In genomic region chr3:108094976-108095760, GRCm38 (mm10) we compare ENCODE assay signal across 20 mouse cellular contexts. TPM values are rescaled to one million over a fixed set of nuclear protein-coding genes. Genes with fewer than 3 reads are reported as not detected.
DNase-seq lines count a peak whose midpoint lies in the region; ATAC-seq and TF ChIP-seq lines count a peak whose summit lies in the region.
"Had no signal": no experiment of that assay in that cellular context is flagged by ENCODE, and none has a peak within 500 bp of the region (broad histone marks: within the 10 kb centered on the region; RNA-seq: fewer than 3 reads in every experiment).

No protein-coding gene starts in this region.

- peaks cover 28% of the 10 kb centered on the region for H3K36me3 ChIP-seq in erythroblast, embryonic 14.5 days (ENCODE audit: control insufficient read depth)
- H3K36me3 ChIP-seq in G1E (replicated peaks) = peaks cover 35% of the 10 kb centered on the region
- no peaks in the 10 kb centered on the region for H3K36me3 ChIP-seq in liver, embryonic 12.5 days
- H3K36me3 ChIP-seq in liver, embryonic 16.5 days (ENCODE audit: control insufficient read depth, insufficient read depth) = no peaks in the 10 kb centered on the region
- H3K36me3 ChIP-seq in midbrain, postnatal 0 days (ENCODE audit: insufficient read depth, low read length) = no peaks in the 10 kb centered on the region
- H3K36me3 ChIP-seq: embryonic facial prominence, embryonic 10.5 days; forebrain, embryonic 15.5 days; hindbrain, embryonic 15.5 days had no signal

- no peak for DNase-seq in G1E (ENCODE audit: low spot score)
- no peak for DNase-seq in midbrain, postnatal 0 days (ENCODE audit: low spot score)
- DNase-seq in frontal cortex, postnatal 10 days (ENCODE audit: low spot score in 2 of 2) = no peak
- DNase-seq: adrenal gland, postnatal 36 days; B cell, adult 2 months; cerebellum, adult 2 months; cerebellum, postnatal 10 days; gastrocnemius, postnatal 10 days; heart, postnatal 36 days had no signal

- H3K27me3 ChIP-seq in erythroblast, embryonic 14.5 days (ENCODE audit: control insufficient read depth) = peaks cover 5% of the 10 kb centered on the region
- H3K27me3 ChIP-seq in G1E (ENCODE audit: insufficient read depth, low read length) = no peaks in the 10 kb centered on the region
- no peaks in the 10 kb centered on the region for H3K27me3 ChIP-seq in liver, embryonic 12.5 days (replicated peaks)
- no peaks in the 10 kb centered on the region for H3K27me3 ChIP-seq in liver, embryonic 16.5 days (ENCODE audit: control insufficient read depth, insufficient read depth, low read depth, low read length)
- H3K27me3 ChIP-seq in midbrain, postnatal 0 days (ENCODE audit: insufficient read depth, low read length) = no peaks in the 10 kb centered on the region
- H3K27me3 ChIP-seq: forebrain, embryonic 15.5 days; hindbrain, embryonic 15.5 days; Patski had no signal

- peaks cover 83% of the 10 kb centered on the region for H3K4me1 ChIP-seq in erythroblast, embryonic 14.5 days (ENCODE audit: control insufficient read depth)
- peaks cover 86% of the 10 kb centered on the region for H3K4me1 ChIP-seq in G1E (ENCODE audit: insufficient read depth, low read depth, low read length)
- H3K4me1 ChIP-seq in liver, embryonic 12.5 days = peaks cover 79% of the 10 kb centered on the region
- H3K4me1 ChIP-seq in liver, embryonic 16.5 days (ENCODE audit: control insufficient read depth, low read depth, low read length) = peaks cover 69% of the 10 kb centered on the region
- H3K4me1 ChIP-seq in midbrain, postnatal 0 days (ENCODE audit: insufficient read depth, low read length) = no peaks in the 10 kb centered on the region
- H3K4me1 ChIP-seq: forebrain, embryonic 15.5 days; hindbrain, embryonic 15.5 days had no signal

- no peak for ATAC-seq in erythroblast, adult 5-6 weeks (replicated peaks; ENCODE audit: low FRiP score, poor library complexity, severe bottlenecking)
- no peak for ATAC-seq in G1E (ENCODE audit: extremely low read depth, insufficient number of reproducible peaks, low FRiP score, poor library complexity, severe bottlenecking)
- ATAC-seq in liver, embryonic 12.5 days = no peak
- ATAC-seq in liver, embryonic 16.5 days (ENCODE audit: low read depth) = no peak
- ATAC-seq in midbrain, postnatal 0 days (ENCODE audit: low FRiP score) = no peak
- ATAC-seq: activated CD4-positive, CD25-positive, alpha-beta regulatory T cell, adult 4 months; CD4-positive, CD25-positive, alpha-beta regulatory T cell, adult 4 months; forebrain, embryonic 15.5 days; Patski had no signal

- 72% methylated on average over 12 of the region's 12 CpGs for WGBS in liver, embryonic 12.5 days (ENCODE audit: insufficient replicate concordance)
- 65% methylated on average over 12 of the region's 12 CpGs for WGBS in liver, embryonic 16.5 days (ENCODE audit: insufficient replicate concordance)
- 94% methylated on average over 12 of the region's 12 CpGs for WGBS in midbrain, postnatal 0 days

- peak overlapping the region; percentile 3 for H3K4me3 ChIP-seq in erythroblast, embryonic 14.5 days (replicated peaks)
- peak overlapping the region; percentile 53; the same call in 1 of the 2 replicates for H3K4me3 ChIP-seq in G1E (ENCODE audit: low read depth, low read length)
- H3K4me3 ChIP-seq in liver, embryonic 12.5 days = no peak overlapping the region
- H3K4me3 ChIP-seq in liver, embryonic 16.5 days (ENCODE audit: low read depth, low read length) = no peak overlapping the region
- H3K4me3 ChIP-seq in midbrain, postnatal 0 days (ENCODE audit: low read depth, low read length) = no peak overlapping the region
- H3K4me3 ChIP-seq: embryonic facial prominence, embryonic 10.5 days; forebrain, embryonic 15.5 days; hindbrain, embryonic 15.5 days had no signal

- peak overlapping the region; percentile 99 for H3K27ac ChIP-seq in liver, embryonic 12.5 days
- peak overlapping the region; percentile 99 for H3K27ac ChIP-seq in liver, embryonic 16.5 days (ENCODE audit: low read length)
- no peak overlapping the region for H3K27ac ChIP-seq in midbrain, postnatal 0 days (ENCODE audit: low read depth, low read length)
- H3K27ac ChIP-seq: embryonic facial prominence, embryonic 10.5 days; forebrain, embryonic 15.5 days; hindbrain, embryonic 15.5 days had no signal

- no peaks in the 10 kb centered on the region for H3K9me3 ChIP-seq in erythroblast, embryonic 14.5 days (ENCODE audit: control insufficient read depth, low read length)
- H3K9me3 ChIP-seq in G1E (replicated peaks) = no peaks in the 10 kb centered on the region
- no peaks in the 10 kb centered on the region for H3K9me3 ChIP-seq in liver, embryonic 12.5 days (replicated peaks)
- no peaks in the 10 kb centered on the region for H3K9me3 ChIP-seq in liver, embryonic 16.5 days (replicated peaks; ENCODE audit: control insufficient read depth, low read length)
- no peaks in the 10 kb centered on the region for H3K9me3 ChIP-seq in midbrain, postnatal 0 days (ENCODE audit: low read length)
- H3K9me3 ChIP-seq: embryonic facial prominence, embryonic 10.5 days; forebrain, embryonic 15.5 days; hindbrain, embryonic 15.5 days had no signal

- H3K4me2 ChIP-seq in liver, embryonic 12.5 days = peak overlapping the region; percentile 68
- peak overlapping the region; percentile 61 for H3K4me2 ChIP-seq in liver, embryonic 16.5 days (ENCODE audit: low read depth, low read length)
- no peak overlapping the region for H3K4me2 ChIP-seq in midbrain, postnatal 0 days (ENCODE audit: low read depth, low read length, poor library complexity, severe bottlenecking)
- H3K4me2 ChIP-seq: forebrain, embryonic 15.5 days; hindbrain, embryonic 15.5 days had no signal

- H3K9ac ChIP-seq in liver, embryonic 12.5 days = peak overlapping the region; percentile 69
- peak overlapping the region; percentile 58 for H3K9ac ChIP-seq in liver, embryonic 16.5 days (ENCODE audit: low read depth, low read length)
- H3K9ac ChIP-seq in midbrain, postnatal 0 days (replicated peaks; ENCODE audit: low read length, poor library complexity, severe bottlenecking) = no peak overlapping the region
- H3K9ac ChIP-seq: forebrain, embryonic 15.5 days; hindbrain, embryonic 15.5 days had no signal

- TF ChIP-seq CTCF in G1E (IDR thresholded peaks at IDR 0.05; ENCODE audit: low read depth, low read length) = no peak
- TF ChIP-seq CTCF in midbrain, postnatal 0 days (IDR thresholded peaks at IDR 0.05) = no peak

RNA-seq across cellular contexts. Expression of gene Gnat2, which starts 2.6 kb away (rescaled TPM):
- polyA plus RNA-seq in erythroblast, embryonic 14.5 days (2012) = 0.03 TPM in 1 of 2 replicates, not detected in the other
- 0.84 TPM in 1 of 2 replicates, not detected in the other for total RNA-seq in erythroblast, adult 5-6 weeks (2015; ENCODE audit: low replicate concordance)
- total RNA-seq in erythroblast, adult 5-6 weeks (2017; ENCODE audit: low replicate concordance) = 0.09 and 0.56 TPM in 2 replicates
- 9.0 and 10.2 TPM in 2 replicates for total RNA-seq in G1E (2014; fragmentation: Nextera tagmentation)
- total RNA-seq in G1E (2017) = 2.0 and 4.5 TPM in 2 replicates
- 0.85 and 2.4 TPM in 2 replicates for polyA plus RNA-seq in G1E (2012)
- polyA plus RNA-seq in liver, embryonic 12.5 days (2016; fragmentation: Nextera tagmentation; extraction: Ambion mirVana) = 2.7 and 3.3 TPM in 2 replicates
- 3.8 and 4.1 TPM in 2 replicates for polyA plus RNA-seq in liver, embryonic 16.5 days (2015; fragmentation: Nextera tagmentation; extraction: Ambion mirVana)
- total RNA-seq in midbrain, postnatal 0 days (2014; rRNA removed) = 0.28 TPM in 1 of 2 replicates, not detected in the other
- polyA plus RNA-seq in midbrain, postnatal 0 days (2015; fragmentation: Nextera tagmentation; extraction: Ambion mirVana) = 0.26 and 0.28 TPM in 2 replicates
- total RNA-seq: heart, postnatal 36 days had no signal
- polyA plus RNA-seq: activated CD4-positive, CD25-positive, alpha-beta regulatory T cell, adult 4 months; CD4-positive, CD25-positive, alpha-beta regulatory T cell, adult 4 months had no signal

RNA-seq across cellular contexts. Expression of gene Ampd2, which starts 8.7 kb away (rescaled TPM):
- 10.5 and 12.6 TPM in 2 replicates for polyA plus RNA-seq in erythroblast, embryonic 14.5 days (2012)
- total RNA-seq in erythroblast, adult 5-6 weeks (2015; ENCODE audit: low replicate concordance) = 7.1 and 8.6 TPM in 2 replicates
- 3.1 and 14.5 TPM in 2 replicates for total RNA-seq in erythroblast, adult 5-6 weeks (2017; ENCODE audit: low replicate concordance)
- total RNA-seq in G1E (2014; fragmentation: Nextera tagmentation) (169 and 188 TPM in 2 replicates), G1E (2017) (81.6 and 85.9 TPM in 2 replicates)
- 380 and 438 TPM in 2 replicates for polyA plus RNA-seq in G1E (2012)
- polyA plus RNA-seq in liver, embryonic 12.5 days (2016; fragmentation: Nextera tagmentation; extraction: Ambion mirVana) = 77.4 and 80.6 TPM in 2 replicates
- 76.4 and 79.6 TPM in 2 replicates for polyA plus RNA-seq in liver, embryonic 16.5 days (2015; fragmentation: Nextera tagmentation; extraction: Ambion mirVana)
- total RNA-seq in midbrain, postnatal 0 days (2014; rRNA removed) = 58.4 and 79.8 TPM in 2 replicates
- polyA plus RNA-seq in midbrain, postnatal 0 days (2015; fragmentation: Nextera tagmentation; extraction: Ambion mirVana) = 58.8 and 60.0 TPM in 2 replicates

RNA-seq across cellular contexts. Expression of gene Gstm4, which starts 50.5 kb away (rescaled TPM):
- 0.02 and 0.07 TPM in 2 replicates for polyA plus RNA-seq in erythroblast, embryonic 14.5 days (2012)
- total RNA-seq in erythroblast, adult 5-6 weeks (2015; ENCODE audit: low replicate concordance) = 4.2 and 8.4 TPM in 2 replicates
- total RNA-seq in erythroblast, adult 5-6 weeks (2017; ENCODE audit: low replicate concordance) = 0.28 and 0.51 TPM in 2 replicates
- not detected in 2 replicates for total RNA-seq in G1E (2014; fragmentation: Nextera tagmentation)
- not detected in 2 replicates for total RNA-seq in G1E (2017)
- not detected in 2 replicates for polyA plus RNA-seq in G1E (2012)
- polyA plus RNA-seq in liver, embryonic 12.5 days (2016; fragmentation: Nextera tagmentation; extraction: Ambion mirVana) = 16.2 and 16.6 TPM in 2 replicates
- polyA plus RNA-seq in liver, embryonic 16.5 days (2015; fragmentation: Nextera tagmentation; extraction: Ambion mirVana) = 16.8 and 17.0 TPM in 2 replicates
- 4.1 and 4.5 TPM in 2 replicates for total RNA-seq in midbrain, postnatal 0 days (2014; rRNA removed)
- 25.6 and 25.9 TPM in 2 replicates for polyA plus RNA-seq in midbrain, postnatal 0 days (2015; fragmentation: Nextera tagmentation; extraction: Ambion mirVana)

RNA-seq across cellular contexts. Expression of gene Gnai3, which starts 50.8 kb away (rescaled TPM):
- polyA plus RNA-seq in erythroblast, embryonic 14.5 days (2012) = 0.19 and 0.27 TPM in 2 replicates
- total RNA-seq in erythroblast, adult 5-6 weeks (2015; ENCODE audit: low replicate concordance) = 46.8 and 63.4 TPM in 2 replicates
- total RNA-seq in erythroblast, adult 5-6 weeks (2017; ENCODE audit: low replicate concordance) = 38.2 and 46.0 TPM in 2 replicates
- total RNA-seq in G1E (2014; fragmentation: Nextera tagmentation) = 254 and 274 TPM in 2 replicates
- 413 and 481 TPM in 2 replicates for total RNA-seq in G1E (2017)
- polyA plus RNA-seq in G1E (2012) = 36.8 and 37.9 TPM in 2 replicates
- polyA plus RNA-seq in liver, embryonic 12.5 days (2016; fragmentation: Nextera tagmentation; extraction: Ambion mirVana) = 89.0 and 91.7 TPM in 2 replicates
- polyA plus RNA-seq in liver, embryonic 16.5 days (2015; fragmentation: Nextera tagmentation; extraction: Ambion mirVana) = 69.9 and 73.7 TPM in 2 replicates
- total RNA-seq in midbrain, postnatal 0 days (2014; rRNA removed) = 70.8 and 97.2 TPM in 2 replicates
- 87.4 and 93.6 TPM in 2 replicates for polyA plus RNA-seq in midbrain, postnatal 0 days (2015; fragmentation: Nextera tagmentation; extraction: Ambion mirVana)

RNA-seq across cellular contexts. Expression of gene Gpr61, which starts 59.5 kb away (rescaled TPM):
- not detected in 2 replicates for polyA plus RNA-seq in erythroblast, embryonic 14.5 days (2012)
- not detected in 2 replicates for total RNA-seq in erythroblast, adult 5-6 weeks (2015; ENCODE audit: low replicate concordance)
- total RNA-seq in erythroblast, adult 5-6 weeks (2017; ENCODE audit: low replicate concordance) = not detected in 2 replicates
- total RNA-seq in G1E (2014; fragmentation: Nextera tagmentation) (not detected in 2 replicates), G1E (2017) (under 0.01 and 0.11 TPM in 2 replicates)
- not detected in 2 replicates for polyA plus RNA-seq in G1E (2012)
- 0.04 TPM in 1 of 2 replicates, not detected in the other for polyA plus RNA-seq in liver, embryonic 12.5 days (2016; fragmentation: Nextera tagmentation; extraction: Ambion mirVana)
- polyA plus RNA-seq in liver, embryonic 16.5 days (2015; fragmentation: Nextera tagmentation; extraction: Ambion mirVana) = 0.02 TPM in 1 of 2 replicates, not detected in the other
- 12.2 and 12.8 TPM in 2 replicates for total RNA-seq in midbrain, postnatal 0 days (2014; rRNA removed)
- polyA plus RNA-seq in midbrain, postnatal 0 days (2015; fragmentation: Nextera tagmentation; extraction: Ambion mirVana) = 7.8 and 8.4 TPM in 2 replicates
- total RNA-seq: heart, postnatal 36 days had no signal
- polyA plus RNA-seq: activated CD4-positive, CD25-positive, alpha-beta regulatory T cell, adult 4 months; gonadal fat pad, adult 2 months had no signal

Comparison
In these comparisons a context has a peak if more than half of its experiments do, and no peak if none do; other contexts are left out.
1. H3K4me3 ChIP-seq: peak in erythroblast, embryonic 14.5 days (single experiment) and G1E (single experiment); none in liver, embryonic 12.5 days (single experiment), liver, embryonic 16.5 days (single experiment) and midbrain, postnatal 0 days (single experiment).
2. RNA of gene Gstm4, which starts 50.5 kb away (polyA plus RNA-seq): 25.6 to 25.9 TPM in midbrain, postnatal 0 days, 16.8 to 17.0 TPM in liver, embryonic 16.5 days and 16.2 to 16.6 TPM in liver, embryonic 12.5 days; 0.02 to 0.07 TPM in erythroblast, embryonic 14.5 days and not detected in G1E; every median in the first group is over 10 times any median in the second.